Mouse (Mus musculus) ovary, adult 18-20 months (tissue): Measurements from ENCODE around the gene Tex2.
A peak's percentile ranks its signal among the peaks of the same experiment; 100 is the strongest.
"Not testable (repeated sequence)": the region's sequence is repeated elsewhere in the genome, so short reads cannot be mapped to it uniquely, and the experiment has no call there.

ENCODE experiments used
- DNase-seq: peaks from one replicate; pipeline ENCODE4 v3.0.0; 2022; ENCODE audit warnings: low spot score, mixed read lengths

Tex2 gene

DNA sequence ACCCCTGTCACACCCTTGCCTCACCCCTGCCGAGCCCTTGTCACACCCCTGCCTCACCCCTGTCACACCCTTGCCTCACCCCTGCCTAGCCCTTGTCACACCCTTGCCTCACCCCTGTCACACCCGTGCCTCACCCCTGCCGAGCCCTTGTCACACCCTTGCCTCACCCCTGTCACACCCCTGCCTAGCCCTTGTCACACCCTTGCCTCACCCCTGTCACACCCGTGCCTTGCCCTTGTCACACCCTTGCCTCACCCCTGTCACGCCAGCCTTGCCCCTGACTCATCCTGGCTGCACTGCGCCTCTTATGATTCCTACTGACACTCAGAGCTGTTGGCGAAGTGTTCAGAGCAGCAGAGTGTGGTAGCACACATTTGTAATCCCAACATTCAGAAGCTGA lies 105.6 kb downstream of the Tex2 start:
- no peak for DNase-seq

- no peak for DNase-seq
These were observed 107.0 kb downstream of the Tex2 start for GRCm38 (mm10) chr11:106506211-106506610.

GRCm38 (mm10) chr11:106504129-106504528 lies 109.1 kb downstream of the Tex2 start:
- DNase-seq = no peak

DNA sequence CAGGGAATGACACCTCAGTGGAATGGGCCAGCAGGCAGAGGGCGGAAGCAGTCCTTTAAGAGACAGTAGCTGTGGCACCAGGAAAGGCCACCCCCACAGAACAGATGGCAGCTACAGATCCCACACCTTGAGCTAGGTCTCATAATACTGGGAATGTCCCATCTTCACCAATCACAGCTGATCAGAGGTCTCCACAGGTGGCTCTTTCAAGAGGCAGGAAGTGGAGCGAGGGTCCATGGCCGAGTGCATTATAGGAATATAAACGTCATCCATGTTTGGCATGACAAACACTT lies 109.9 kb downstream of the Tex2 start:
- DNase-seq = no peak

GRCm38 (mm10) chr11:106502631-106503424 lies 110.4 kb downstream of the Tex2 start:
- DNase-seq = no peak

GRCm38 (mm10) chr11:106502159-106502505 lies 111.1 kb downstream of the Tex2 start:
- no peak for DNase-seq

DNA sequence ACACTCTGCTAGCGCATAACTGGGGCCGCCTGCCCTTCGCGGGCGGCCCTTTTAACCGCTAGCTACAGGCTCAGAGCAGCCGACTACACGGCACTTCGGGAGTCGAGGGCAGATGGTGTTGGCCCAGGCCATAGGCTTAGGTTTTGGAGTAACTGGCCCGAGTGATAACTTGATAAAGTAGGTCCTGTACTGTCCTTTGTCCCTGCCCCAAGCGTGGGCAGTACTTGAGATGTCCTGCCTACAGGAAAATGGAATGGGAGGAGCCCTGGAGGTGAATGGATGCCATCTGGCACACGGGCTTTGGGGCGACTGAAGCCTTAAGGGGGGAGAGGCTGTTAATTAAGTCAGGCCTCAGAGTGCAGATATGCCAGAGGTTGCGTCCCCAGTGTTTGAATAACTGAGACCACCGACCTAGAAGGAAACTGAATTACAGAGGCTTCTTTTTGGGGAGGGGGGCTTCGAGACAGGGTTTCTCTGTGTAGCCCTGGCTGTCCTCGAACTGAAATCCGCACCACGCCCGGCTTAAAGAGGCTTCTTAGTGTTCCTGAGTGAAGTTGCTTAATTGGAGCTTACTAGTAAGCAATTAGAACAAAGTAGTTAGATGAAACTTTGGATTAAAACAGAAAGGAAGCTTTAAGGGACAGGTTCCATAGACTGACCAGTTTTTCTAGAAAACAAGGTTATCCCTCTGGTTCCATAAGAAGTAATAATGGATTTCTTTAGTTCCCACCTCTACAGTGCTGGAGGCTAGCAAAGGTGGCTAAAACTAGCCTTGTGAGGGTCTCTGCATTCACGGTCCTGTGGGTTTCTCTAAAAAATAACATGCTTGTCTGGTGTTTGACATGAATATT lies 111.7 kb downstream of the Tex2 start:
- DNase-seq = peak; percentile 62

DNA sequence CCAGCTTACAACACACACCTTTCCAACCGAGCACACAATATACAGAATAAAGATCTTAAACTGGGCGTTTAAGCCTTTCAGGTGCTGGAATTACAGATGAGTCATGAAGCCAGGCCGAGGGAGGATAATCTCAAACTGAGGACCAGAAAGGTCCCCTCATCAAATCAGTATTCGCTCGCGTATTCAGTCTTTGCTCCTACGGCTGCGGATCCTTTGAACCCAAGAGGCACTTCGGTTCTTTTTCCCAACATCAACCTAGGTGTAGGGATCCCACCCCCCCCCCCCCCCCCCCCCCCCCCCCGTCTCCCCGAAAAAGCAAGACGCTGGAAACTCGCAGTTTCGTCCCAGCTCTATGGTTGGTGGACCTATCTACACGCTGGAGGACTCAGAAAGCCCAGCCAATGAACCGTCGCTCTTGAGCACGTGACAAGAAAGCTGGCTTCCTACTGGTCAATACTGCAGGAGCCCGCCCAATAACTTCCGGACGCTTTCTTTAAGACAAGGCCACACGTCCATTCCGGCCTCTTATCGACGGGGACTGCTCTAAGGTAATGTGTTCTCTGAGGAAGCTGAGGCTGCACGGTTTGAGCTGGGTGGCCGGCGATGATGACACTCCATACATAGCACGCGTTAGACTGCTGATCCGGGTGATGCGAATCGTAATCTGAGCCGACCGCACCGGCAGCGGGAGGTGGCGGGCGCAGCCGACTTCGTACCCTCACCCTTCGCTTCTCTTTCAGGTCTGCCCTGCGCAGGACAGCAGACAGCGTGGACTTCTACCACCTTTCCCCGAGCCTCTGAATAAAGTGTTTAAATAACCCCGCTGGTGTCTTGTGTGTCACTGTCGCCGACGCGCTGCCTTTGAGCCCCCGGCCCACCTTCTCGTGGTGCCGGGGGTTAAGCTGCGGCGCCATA lies 112.6 kb downstream of the Tex2 start:
- DNase-seq = peak; percentile 95

DNA sequence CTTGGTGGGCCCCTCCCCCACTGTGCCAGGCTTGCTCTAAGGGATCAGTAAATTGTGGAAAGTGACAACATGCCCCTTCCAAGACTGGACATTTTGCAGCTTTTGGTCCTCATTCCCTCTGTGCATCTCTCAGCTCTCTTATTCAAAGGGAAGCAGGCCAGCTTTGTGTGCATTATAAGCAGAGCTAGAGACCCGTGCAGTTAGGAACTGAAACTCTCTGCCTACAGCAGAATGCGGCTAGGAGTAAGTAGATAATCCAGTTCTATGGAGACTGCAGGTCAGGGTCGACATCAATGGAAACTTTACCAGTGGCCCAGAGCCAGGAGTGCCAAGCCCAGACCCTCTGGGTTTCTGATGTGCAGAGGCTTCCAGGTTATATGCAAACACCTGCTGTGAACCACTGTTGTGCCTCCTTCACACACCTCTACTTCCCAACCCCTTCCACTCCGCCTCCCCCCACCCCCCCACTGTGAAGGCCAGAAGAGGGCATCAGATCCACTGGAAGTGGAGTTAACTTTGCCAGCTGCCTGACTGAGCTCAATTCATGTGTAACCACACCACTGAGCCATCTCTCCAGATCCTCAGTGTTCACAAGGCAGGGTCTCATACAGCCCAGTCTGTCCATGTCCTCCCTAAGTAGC lies 114.4 kb downstream of the Tex2 start:
- no peak for DNase-seq

- no peak for DNase-seq
These were observed 115.3 kb downstream of the Tex2 start for GRCm38 (mm10) chr11:106497926-106498325.

GRCm38 (mm10) chr11:106497009-106497408 lies 116.2 kb downstream of the Tex2 start:
- DNase-seq = not testable (repeated sequence)

GRCm38 (mm10) chr11:106492984-106493669 lies 120.1 kb downstream of the Tex2 start:
- DNase-seq = no peak

DNA sequence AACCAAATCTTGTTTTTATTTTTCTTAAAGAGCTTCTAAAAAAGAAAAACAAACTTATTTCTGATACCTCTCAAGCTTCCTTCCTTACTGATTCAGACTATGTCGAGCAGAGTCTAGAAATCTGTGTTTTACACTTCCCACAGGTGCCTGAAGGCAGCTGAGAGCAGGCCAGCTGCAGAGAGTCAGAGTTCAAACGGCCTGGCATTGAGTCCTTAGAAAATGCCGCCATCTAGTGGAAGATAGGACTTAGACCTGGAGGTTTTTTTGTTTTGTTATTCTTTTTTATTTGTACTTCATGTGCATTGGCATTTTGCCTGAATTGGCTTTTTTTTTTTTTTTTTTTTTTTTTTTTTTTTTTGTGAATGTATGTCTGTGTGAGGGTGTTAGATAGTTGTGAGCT lies 121.8 kb downstream of the Tex2 start:
- DNase-seq = no peak

DNA sequence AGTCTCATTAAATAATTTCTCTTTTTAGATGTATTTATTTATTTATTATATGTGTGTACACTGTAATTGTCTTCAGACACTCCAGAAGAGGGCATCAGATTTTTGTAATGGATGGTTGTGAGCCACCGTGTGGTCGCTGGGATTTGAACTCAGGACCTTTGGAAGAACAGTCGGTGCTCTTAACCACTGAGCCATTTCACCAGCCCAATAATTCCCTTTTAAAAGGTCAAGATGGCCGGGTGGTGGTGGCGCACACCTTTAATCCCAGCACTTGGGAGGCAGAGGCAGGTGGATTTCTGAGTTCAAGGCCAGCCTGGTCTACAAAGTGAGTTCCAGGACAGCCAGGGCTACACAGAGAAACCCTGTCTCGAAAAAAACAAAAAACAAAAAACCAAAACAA lies 122.6 kb downstream of the Tex2 start:
- not testable (repeated sequence) for DNase-seq

- DNase-seq = no peak
These were observed 123.2 kb downstream of the Tex2 start for GRCm38 (mm10) chr11:106490057-106490456.

- no peak for DNase-seq
These were observed 124.1 kb downstream of the Tex2 start for GRCm38 (mm10) chr11:106489036-106489693.

GRCm38 (mm10) chr11:106488126-106488561 lies 125.1 kb downstream of the Tex2 start:
- no peak for DNase-seq

GRCm38 (mm10) chr11:106487733-106488115 lies 125.5 kb downstream of the Tex2 start, which contains the start of gene Ern1:
TSS of gene Ern1 (minus strand) at chr11:106487852.
- peak; percentile 93 for DNase-seq

- DNase-seq = no peak
These were observed 126.1 kb downstream of the Tex2 start for GRCm38 (mm10) chr11:106486866-106487732.
